Mouse (Mus musculus): ENCODE results near the gene Cnn2. TPM values are rescaled to one million over a fixed set of nuclear protein-coding genes. Genes with fewer than 3 reads are reported as not detected.

Gene Cnn2
- 10 to 100 TPM; 29.9 to 30.6 TPM for total RNA-seq (2021)

GRCm38 (mm10) chr10:79988506-79989271 is at the start of gene Cnn2:
TSS of gene Cnn2 (plus strand) at chr10:79988584.
- DNase-seq = peak; percentile 73 to 81
- intact Hi-C loops (cut with DNase I) = no loop called here

GRCm38 (mm10) chr10:79940749-79941148 is 47.6 kb upstream of the Cnn2 start:
- intact Hi-C loops (cut with DNase I) = no loop called here
- peak in 1 of 2 experiments; percentile 29 for DNase-seq

GRCm38 (mm10) chr10:79942988-79943387 is 45.4 kb upstream of the Cnn2 start:
- intact Hi-C loops (cut with DNase I) = no loop called here
- no peak for DNase-seq

- intact Hi-C loops (cut with DNase I) = no loop called here
Measured at GRCm38 (mm10) chr10:79943471-79943901, 44.9 kb upstream of the Cnn2 start.

GRCm38 (mm10) chr10:79945507-79946234 is 42.7 kb upstream of the Cnn2 start:
- DNase-seq = no peak
- intact Hi-C loops (cut with DNase I) = no loop called here

More at GRCm38 (mm10) chr10:79943471-79943901, 44.9 kb upstream of the Cnn2 start:
- no peak for DNase-seq

- DNase-seq = no peak
- intact Hi-C loops (cut with DNase I) = no loop called here
Measured at GRCm38 (mm10) chr10:79946752-79947322, 41.5 kb upstream of the Cnn2 start.

- no peak for DNase-seq
- intact Hi-C loops (cut with DNase I) = no loop called here
Measured at GRCm38 (mm10) chr10:79947502-79947901, 40.9 kb upstream of the Cnn2 start.

- DNase-seq = no peak
- intact Hi-C loops (cut with DNase I) = no loop called here
Measured at GRCm38 (mm10) chr10:79949873-79950272, 38.5 kb upstream of the Cnn2 start.

GRCm38 (mm10) chr10:79950661-79951060 is 37.7 kb upstream of the Cnn2 start:
- intact Hi-C loops (cut with DNase I) = no loop called here
- no peak for DNase-seq

GRCm38 (mm10) chr10:79953946-79954345 is 34.4 kb upstream of the Cnn2 start:
- DNase-seq = peak in 1 of 2 experiments; percentile 60
- intact Hi-C loops (cut with DNase I) = loop anchor here (1.0 kb wide), 1 partner anchor 29 kb away; no protein-coding TSS in a partner anchor

GRCm38 (mm10) chr10:79955691-79956090 is 32.7 kb upstream of the Cnn2 start:
- DNase-seq = no peak
- intact Hi-C loops (cut with DNase I) = no loop called here

- DNase-seq = no peak
Measured at GRCm38 (mm10) chr10:79956643-79957154, 31.7 kb upstream of the Cnn2 start.

GRCm38 (mm10) chr10:79958140-79958816 is 30.1 kb upstream of the Cnn2 start:
- peak; percentile 83 to 86 for DNase-seq
- intact Hi-C loops (cut with DNase I) = loop anchor here (1.0 to 2.0 kb wide), 3 partner anchors 33 to 123 kb away; no protein-coding TSS in a partner anchor

More at GRCm38 (mm10) chr10:79956643-79957154, 31.7 kb upstream of the Cnn2 start:
- intact Hi-C loops (cut with DNase I) = no loop called here

GRCm38 (mm10) chr10:79959412-79959811 is 29.0 kb upstream of the Cnn2 start:
- intact Hi-C loops (cut with DNase I) = loop anchor here (2.0 kb wide), 1 partner anchor 67 kb away; no protein-coding TSS in a partner anchor
- DNase-seq = peak in 1 of 2 experiments; percentile 38

- peak; percentile 99 to 100 for DNase-seq
- intact Hi-C loops (cut with DNase I) = loop anchor here (2.0 kb wide), 3 partner anchors 67 to 183 kb away; partner anchors contain the start of gene Stk11
Measured at GRCm38 (mm10) chr10:79959847-79960601, 28.4 kb upstream of the Cnn2 start, which contains the start of gene Wdr18. TSS of gene Wdr18 (plus strand) at chr10:79960152.

GRCm38 (mm10) chr10:79960671-79961294 is 27.6 kb upstream of the Cnn2 start:
- no peak for DNase-seq
- intact Hi-C loops (cut with DNase I) = loop anchor here (1.0 to 2.0 kb wide), 3 partner anchors 21 to 182 kb away; partner anchors contain the start of gene Stk11

- no peak for DNase-seq
- intact Hi-C loops (cut with DNase I) = loop anchor here (5.0 kb wide), 1 partner anchor 163 kb away; no protein-coding TSS in a partner anchor
Measured at GRCm38 (mm10) chr10:79964727-79965126, 23.7 kb upstream of the Cnn2 start.

- intact Hi-C loops (cut with DNase I) = loop anchor here (5.0 kb wide), 1 partner anchor 162 kb away; no protein-coding TSS in a partner anchor
- DNase-seq = no peak
Measured at GRCm38 (mm10) chr10:79965325-79965724, 23.1 kb upstream of the Cnn2 start.
